Mouse (Mus musculus) retina, postnatal 1 day (tissue): ENCODE measurements around the gene Cib2.

ENCODE experiments used
- DNase-seq: peaks from one replicate; pipeline ENCODE4 v3.0.0-alpha.2; 2012

Cib2 gene

DNA sequence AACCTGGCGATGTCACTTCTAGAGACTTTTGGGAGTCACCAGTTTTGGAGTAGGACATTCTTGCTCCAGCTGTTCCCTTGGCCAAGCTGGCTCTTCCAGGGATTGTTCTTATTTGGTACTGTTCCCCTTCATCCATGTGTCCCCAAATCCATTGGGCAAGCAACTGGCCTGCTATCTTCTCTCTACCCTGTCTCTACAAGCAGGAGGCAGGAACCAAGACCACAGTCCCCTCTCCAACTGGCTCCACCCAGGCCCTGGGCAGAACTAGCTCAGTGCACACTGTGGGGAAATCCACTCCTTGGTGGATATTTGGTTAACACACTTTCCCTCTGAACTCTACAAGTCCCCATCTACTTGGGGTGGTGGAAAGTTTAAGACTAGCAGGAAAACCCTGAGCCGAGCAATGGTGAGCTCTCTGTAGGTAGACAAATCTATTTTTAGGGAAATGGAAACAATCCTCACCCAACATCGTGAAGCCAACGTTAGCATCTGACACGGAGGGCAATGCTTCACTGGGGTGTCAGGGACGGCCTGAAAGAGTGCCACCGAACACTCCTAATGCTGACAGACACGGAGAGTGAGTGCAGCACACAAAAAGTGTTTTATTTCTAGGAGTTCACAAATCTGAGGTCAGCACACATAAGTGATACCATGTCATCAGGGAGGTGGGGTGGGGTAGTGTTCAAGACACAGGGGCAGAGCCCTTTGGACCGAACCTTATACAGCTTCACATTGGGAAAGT is 15.6 kb downstream of the Cib2 start:
- no peak for DNase-seq

DNA sequence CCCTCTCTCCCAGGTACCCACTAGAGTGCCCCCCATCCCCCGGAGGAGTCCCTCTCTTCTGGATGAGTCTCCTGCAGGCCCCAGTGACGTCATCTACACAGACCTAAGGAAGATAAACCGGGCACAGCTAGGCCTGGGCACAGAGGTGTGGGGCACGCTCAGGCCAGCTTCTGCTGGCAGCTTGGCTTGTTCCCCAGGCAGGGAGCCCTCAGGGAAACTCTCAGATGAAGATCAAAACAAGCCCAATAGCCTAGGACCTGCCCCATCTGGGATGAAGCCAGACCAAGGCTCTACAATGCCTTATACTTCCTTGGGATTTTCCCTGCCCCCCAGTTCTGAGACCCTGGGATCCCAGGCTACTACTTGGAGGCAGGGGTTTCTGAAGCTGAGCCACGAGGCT is 19.2 kb downstream of the Cib2 start:
- no peak for DNase-seq

GRCm38 (mm10) chr9:54538684-54539083 is 21.3 kb downstream of the Cib2 start, which contains the start of gene Sh2d7:
TSS of gene Sh2d7 (plus strand) at chr9:54538984.
- no peak for DNase-seq

- DNase-seq = no peak
These were observed 21.8 kb downstream of the Cib2 start for GRCm38 (mm10) chr9:54538244-54538643.

- no peak for DNase-seq
These were observed 22.5 kb downstream of the Cib2 start for GRCm38 (mm10) chr9:54537480-54537879.

DNA sequence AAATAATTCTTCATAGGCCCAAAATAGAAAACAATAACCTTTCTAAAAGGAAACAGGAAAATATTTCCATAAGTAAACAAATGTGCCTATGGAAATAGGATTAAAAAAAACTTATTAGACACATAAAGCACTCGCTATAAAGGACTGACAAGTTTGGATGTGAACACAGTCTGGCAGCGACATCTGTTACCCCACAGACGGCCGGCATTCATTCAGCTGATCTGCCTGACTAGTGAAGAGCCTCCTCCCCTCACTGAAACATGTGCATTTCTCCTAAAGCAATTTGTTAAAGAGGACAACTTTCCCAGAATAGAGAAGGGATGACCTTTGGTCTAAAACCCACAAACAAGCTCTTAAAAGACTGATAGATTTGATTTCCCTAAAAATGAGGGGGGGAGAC is 23.0 kb downstream of the Cib2 start:
- DNase-seq = peak; percentile 15

- no peak for DNase-seq
These were observed 23.8 kb downstream of the Cib2 start for GRCm38 (mm10) chr9:54536236-54536635.

GRCm38 (mm10) chr9:54533975-54534374 is 26.0 kb downstream of the Cib2 start:
- peak; percentile 84 for DNase-seq

- DNase-seq = no peak
These were observed 27.1 kb downstream of the Cib2 start for GRCm38 (mm10) chr9:54532926-54533325.

- peak; percentile 52 for DNase-seq
These were observed 28.6 kb downstream of the Cib2 start for GRCm38 (mm10) chr9:54531421-54531820.

- DNase-seq = no peak
These were observed 29.2 kb downstream of the Cib2 start for GRCm38 (mm10) chr9:54530836-54531235.

- DNase-seq = no peak
These were observed 30.1 kb downstream of the Cib2 start for GRCm38 (mm10) chr9:54529950-54530349.

DNA sequence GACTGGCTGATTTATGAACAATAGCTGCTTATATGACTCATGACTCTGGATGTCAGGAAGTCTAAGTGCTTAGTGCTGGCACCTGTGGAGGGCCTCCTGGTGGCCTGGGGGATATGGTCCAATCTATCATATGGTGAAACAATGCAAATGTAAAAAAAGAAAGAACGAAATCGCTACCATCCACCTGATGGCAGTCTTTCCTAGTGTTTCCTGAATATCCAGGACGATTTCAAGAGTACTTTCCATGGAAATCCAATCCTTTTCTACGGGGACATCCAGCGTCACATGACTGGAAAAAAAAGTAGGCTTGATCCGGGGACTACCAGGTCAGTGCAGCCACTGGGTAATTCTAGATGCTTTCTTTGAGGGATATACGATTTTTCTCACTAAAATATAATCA is 32.3 kb downstream of the Cib2 start:
- DNase-seq = no peak

- DNase-seq = no peak
These were observed 39.7 kb downstream of the Cib2 start for GRCm38 (mm10) chr9:54520286-54520685.

DNA sequence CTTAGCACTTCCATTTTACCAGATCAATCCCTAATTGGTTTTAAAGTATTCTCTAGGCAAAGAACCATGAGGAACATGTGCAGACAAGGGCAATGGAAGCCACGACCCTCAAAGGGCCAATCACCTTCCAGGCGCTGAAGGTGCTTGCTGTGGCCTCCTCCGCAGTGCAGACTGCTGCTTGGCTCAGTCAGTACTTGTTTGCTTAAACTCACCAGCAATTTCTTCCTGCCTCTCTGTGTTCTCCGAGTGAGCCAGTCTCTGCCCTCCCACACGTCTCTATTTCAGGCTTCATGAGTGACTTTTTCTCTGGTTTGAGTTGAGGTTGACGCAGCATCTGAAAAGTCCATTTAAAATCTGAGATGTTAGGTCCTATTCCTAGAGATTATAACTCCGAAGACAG is 41.1 kb downstream of the Cib2 start:
- DNase-seq = no peak

DNA sequence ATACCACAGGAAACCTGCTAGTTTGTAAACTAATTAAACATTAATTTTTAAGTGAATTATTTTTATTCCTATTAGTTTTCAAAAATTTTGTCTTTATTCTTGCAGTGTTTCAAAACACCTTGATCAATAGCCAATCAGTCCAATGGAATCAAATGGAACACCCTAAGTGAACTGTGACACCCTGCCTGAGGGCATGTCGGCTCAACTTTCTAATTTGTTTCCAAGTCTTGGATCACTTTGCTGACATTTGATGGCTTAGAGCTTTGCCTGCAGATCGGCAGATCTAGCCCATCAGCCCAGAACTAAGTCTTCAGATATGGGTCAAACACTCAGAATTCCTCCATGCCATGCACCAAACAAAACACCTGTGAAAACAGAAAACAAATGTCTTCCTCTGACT is 44.0 kb downstream of the Cib2 start:
- no peak for DNase-seq

GRCm38 (mm10) chr9:54502873-54503272 is 57.1 kb downstream of the Cib2 start:
- DNase-seq = peak; percentile 17

GRCm38 (mm10) chr9:54502111-54502495 is 57.9 kb downstream of the Cib2 start:
- no peak for DNase-seq

DNA sequence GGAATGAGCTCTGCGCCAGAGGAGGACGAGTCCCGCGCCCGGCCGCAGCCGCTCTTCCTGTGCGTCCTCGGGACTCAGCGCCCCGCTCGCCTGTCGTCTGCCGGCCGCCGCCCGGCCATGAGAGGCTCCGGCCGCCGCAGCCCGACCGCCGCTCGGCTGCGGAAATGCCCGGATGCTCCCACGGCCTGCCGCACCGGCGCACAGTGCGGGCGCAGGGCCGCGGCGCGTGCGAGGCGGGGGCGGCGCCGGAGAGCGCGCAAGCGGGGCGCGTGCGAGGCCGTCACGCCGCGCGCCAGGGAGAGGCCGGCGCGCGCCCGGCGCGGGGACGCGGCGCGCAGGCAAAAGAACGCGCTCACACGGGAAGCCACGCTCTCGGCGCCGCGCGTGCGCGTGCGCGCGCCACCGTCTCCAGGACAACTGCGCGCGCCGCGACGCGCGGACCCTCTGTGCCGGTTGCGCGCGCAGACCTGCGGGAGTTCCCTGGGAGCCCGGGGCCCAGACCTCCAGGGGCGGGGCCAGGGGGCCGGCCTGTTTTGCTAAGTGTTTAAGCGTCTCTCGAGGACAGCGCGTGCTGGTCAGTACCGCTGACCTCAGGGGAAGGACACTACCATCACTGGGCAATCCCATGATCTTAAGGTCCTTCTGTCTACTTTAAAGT is 58.4 kb downstream of the Cib2 start, which contains the start of gene Dmxl2:
Dmxl2 (minus strand) TSS at position 174 of the 658 bp plus-strand sequence.
- peak; percentile 97 for DNase-seq

DNA sequence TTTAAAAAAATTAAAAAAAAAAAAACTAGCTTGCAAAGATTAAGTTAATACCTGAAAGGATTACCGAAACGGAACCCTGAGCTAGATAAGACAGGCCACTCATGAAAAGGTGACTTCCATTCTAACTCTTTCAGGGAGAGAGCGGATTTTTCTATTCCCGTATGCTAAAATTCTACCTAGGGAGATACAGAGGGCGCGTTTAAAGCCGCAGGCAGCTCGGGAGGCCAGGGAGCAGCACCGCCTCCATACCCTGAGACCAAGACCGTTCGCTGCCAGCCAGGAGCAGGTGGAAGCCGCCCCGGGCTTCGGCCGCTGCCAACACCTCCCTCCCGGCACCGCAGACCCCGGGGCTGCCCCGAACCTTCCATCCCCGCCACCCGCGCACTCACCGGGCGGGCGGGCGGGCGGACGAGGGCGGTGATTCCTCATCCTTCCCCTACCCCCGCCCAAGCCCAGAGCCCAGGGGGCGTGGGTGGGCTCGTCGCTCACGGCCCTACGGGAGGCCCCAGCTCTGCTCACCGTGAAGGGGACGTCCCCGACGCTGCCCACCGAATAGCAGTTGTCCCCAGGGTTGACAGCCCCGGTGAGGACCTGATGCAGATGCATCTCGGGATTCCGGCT is 59.1 kb downstream of the Cib2 start:
- no peak for DNase-seq

GRCm38 (mm10) chr9:54499791-54500190 is 60.2 kb downstream of the Cib2 start:
- no peak for DNase-seq

GRCm38 (mm10) chr9:54499291-54499690 is 60.7 kb downstream of the Cib2 start:
- DNase-seq = no peak
